In the genomic region with DNA sequence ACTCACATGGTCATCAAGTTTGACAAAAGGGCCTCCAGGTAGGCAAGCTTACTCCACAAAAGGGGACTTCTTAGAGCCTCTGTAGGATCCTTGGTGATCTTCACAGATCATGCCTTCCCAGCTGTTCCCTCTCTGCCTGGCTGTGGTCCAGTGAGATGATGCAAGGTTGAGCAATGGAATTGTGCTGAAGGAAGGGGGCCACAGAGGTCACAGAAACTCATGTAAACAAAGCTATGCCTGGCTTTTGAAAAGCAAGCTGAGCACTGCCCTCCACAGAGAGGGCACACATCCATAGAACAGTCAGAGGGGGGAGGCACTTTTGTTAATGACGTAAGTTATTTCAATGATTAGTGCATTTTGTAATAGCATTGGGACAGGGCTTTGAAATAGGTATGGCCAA, we compare ENCODE assay signal across 8 mouse cellular contexts.
DNase-seq lines count a peak whose midpoint lies in the region; ATAC-seq lines count a peak whose summit lies in the region.

No protein-coding gene starts in this region.

- no peak for ATAC-seq in forebrain, embryonic 12.5 days (ENCODE audit: low FRiP score)
- no peak for ATAC-seq in neural tube, embryonic 15.5 days (ENCODE audit: low FRiP score)

- no peaks in the 10 kb centered on the region for H3K4me1 ChIP-seq in forebrain, embryonic 12.5 days
- no peaks in the 10 kb centered on the region for H3K4me1 ChIP-seq in neural tube, embryonic 15.5 days

- no peak overlapping the region for H3K27ac ChIP-seq in forebrain, embryonic 12.5 days
- no peak overlapping the region for H3K27ac ChIP-seq in neural tube, embryonic 15.5 days (replicated peaks)

- H3K36me3 ChIP-seq in forebrain, embryonic 12.5 days (replicated peaks): no peaks in the 10 kb centered on the region
- H3K36me3 ChIP-seq in neural tube, embryonic 15.5 days: no peaks in the 10 kb centered on the region

- H3K4me3 ChIP-seq in forebrain, embryonic 12.5 days (replicated peaks): no peak overlapping the region
- no peak overlapping the region for H3K4me3 ChIP-seq in neural tube, embryonic 15.5 days (replicated peaks)

- no peak overlapping the region for H3K4me2 ChIP-seq in forebrain, embryonic 12.5 days
- no peak overlapping the region for H3K4me2 ChIP-seq in neural tube, embryonic 15.5 days

- no peaks in the 10 kb centered on the region for H3K9me3 ChIP-seq in forebrain, embryonic 12.5 days
- no peaks in the 10 kb centered on the region for H3K9me3 ChIP-seq in neural tube, embryonic 15.5 days (replicated peaks)

- intact Hi-C loops in heart, postnatal 36 days (cut with DNase I): no loop called here

- DNase-seq in Muller cell, postnatal 12 days (ENCODE audit: inconsistent ontology term): peak; percentile 25
- DNase-seq in adrenal gland, postnatal 10 days: peak; percentile 83
- DNase-seq in heart, postnatal 36 days: peak; percentile 60 to 74
- DNase-seq in lung, postnatal 25 days (ENCODE audit: low spot score): peak; percentile 64
- no peak for DNase-seq in thymus, postnatal 25 days
- no peak for DNase-seq in right cerebral cortex, adult 18-20 months

- no peak overlapping the region for H3K9ac ChIP-seq in forebrain, embryonic 12.5 days
- no peak overlapping the region for H3K9ac ChIP-seq in neural tube, embryonic 15.5 days (replicated peaks)

- H3K27me3 ChIP-seq in forebrain, embryonic 12.5 days: no peaks in the 10 kb centered on the region
- no peaks in the 10 kb centered on the region for H3K27me3 ChIP-seq in neural tube, embryonic 15.5 days (replicated peaks)

- WGBS in forebrain, embryonic 12.5 days: 47% methylated on average over 1 of the region's 1 CpGs
- WGBS in neural tube, embryonic 15.5 days: 81% methylated on average over 1 of the region's 1 CpGs

Comparison
In these comparisons a context has a peak if more than half of its experiments do, and no peak if none do; other contexts are left out.
1. DNase-seq: peak in Muller cell, postnatal 12 days (single experiment), adrenal gland, postnatal 10 days (single experiment), heart, postnatal 36 days (2 of 2) and lung, postnatal 25 days (single experiment); none in thymus, postnatal 25 days (single experiment) and right cerebral cortex, adult 18-20 months (single experiment).